Mouse (Mus musculus): ENCODE measurements around the gene Bnipl.

DNA sequence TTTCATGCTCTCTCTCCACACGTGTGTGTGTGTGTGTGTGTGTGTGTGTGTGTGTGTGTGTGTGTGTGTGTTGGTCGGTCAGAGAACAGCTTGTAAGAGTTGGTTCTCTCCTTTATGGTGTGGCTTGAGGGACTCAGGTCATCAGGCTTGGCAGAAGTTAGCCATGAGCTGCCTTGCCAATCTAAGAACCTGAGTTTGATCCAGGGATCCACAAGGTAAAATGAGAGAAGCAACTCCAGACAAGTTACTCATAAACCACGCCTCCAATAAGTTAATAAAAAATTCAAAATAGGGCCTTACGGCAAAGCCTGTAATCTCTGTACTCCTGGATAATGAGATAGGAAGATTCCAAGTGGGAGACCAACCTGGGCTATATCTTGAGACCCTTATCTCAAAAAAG lies 42.7 kb downstream of the Bnipl start:
- TF ChIP-seq POLR2A (IDR thresholded peaks at IDR 0.05; ENCODE audit: borderline replicate concordance, extremely low read depth, insufficient read depth, insufficient read length, poor library complexity, severe bottlenecking) (no peak), CTCF (IDR thresholded peaks at IDR 0.05; ENCODE audit: borderline replicate concordance, extremely low read depth, insufficient read depth, insufficient read length) (no peak)

Data from brain, embryonic 14.5 days (tissue).